Mouse (Mus musculus): ENCODE measurements around the gene Tex2.

DNA sequence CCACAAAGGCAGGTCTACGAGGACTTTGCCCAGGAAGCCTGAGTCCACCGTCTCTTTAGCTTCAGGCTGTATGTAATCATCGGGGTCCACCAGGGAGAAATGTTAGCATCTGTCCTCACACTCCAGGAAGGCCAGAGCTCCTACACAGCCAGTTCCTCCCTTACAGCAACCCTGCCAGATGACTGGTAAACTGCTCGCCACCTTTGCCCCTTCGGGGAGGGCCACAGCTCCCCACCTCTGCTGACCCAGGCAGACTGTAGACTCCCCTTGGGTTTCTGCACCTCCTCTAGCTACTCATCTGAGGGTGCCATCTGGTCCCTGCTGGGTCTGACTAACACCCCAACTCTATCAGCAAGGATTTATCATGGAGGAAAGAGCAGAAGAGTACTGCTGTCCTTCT, 83.4 kb downstream of the Tex2 start:
- TF ChIP-seq CTCF (conservative IDR thresholded peaks at IDR 0.05 in 1 of 2, IDR thresholded peaks at IDR 0.05 in 1 of 2; ENCODE audit: low read depth in 2 of 2, low read length in 2 of 2) = no peak
- no peak for TF ChIP-seq CHD2 (IDR thresholded peaks at IDR 0.05; ENCODE audit: low read length)
- TF ChIP-seq MAFK (IDR thresholded peaks at IDR 0.05; ENCODE audit: insufficient replicate concordance, low read length) = no peak
- no peak for TF ChIP-seq ZNF384 (IDR thresholded peaks at IDR 0.05; ENCODE audit: low read depth, low read length)
- TF ChIP-seq BHLHE40 (IDR thresholded peaks at IDR 0.05; ENCODE audit: low read depth, low read length) = no peak

All from CH12.LX (cell line).